Mouse (Mus musculus) liver, adult 2 months (tissue): ENCODE measurements around the gene Kbtbd8. TPM values are rescaled to one million over a fixed set of nuclear protein-coding genes. Genes with fewer than 3 reads are reported as not detected.

Experiments
- DNase-seq: peaks from one replicate; pipeline ENCODE4 v3.0.0-alpha.2; 2011; ENCODE audit warnings: low read depth, low spot score; ENCODE audit errors: extremely low read depth
- H3K27ac ChIP-seq: fragments of 200-500 bp; replicated peaks from 2 replicates; pipeline ENCODE4 v1.5.1; 2012; ENCODE audit warnings: low read depth, mild to moderate bottlenecking, control low read depth, inconsistent platforms, low read length; ENCODE audit not compliant: insufficient read depth
- H3K27me3 ChIP-seq: fragments of 200-500 bp; 2 replicates; pipeline ENCODE4 v1.6.1; 2012; ENCODE audit warnings: mild to moderate bottlenecking, moderate library complexity, low read length, inconsistent platforms; ENCODE audit not compliant: control insufficient read depth, insufficient read depth
- H3K36me3 ChIP-seq: fragments of 200-500 bp; 2 replicates; pipeline ENCODE4 v1.6.1; 2012; ENCODE audit warnings: low read length, inconsistent platforms; ENCODE audit not compliant: control insufficient read depth, insufficient read depth
- H3K4me1 ChIP-seq: fragments of 200-500 bp; 2 replicates; pipeline ENCODE4 v1.6.1; 2011; ENCODE audit warnings: low read length; ENCODE audit not compliant: control insufficient read depth, insufficient read depth
- H3K4me3 ChIP-seq: fragments of 200-500 bp; 2 replicates; pipeline ENCODE4 v1.5.1; 2011; ENCODE audit warnings: low read depth, mild to moderate bottlenecking, control low read depth, low read length, moderate library complexity; ENCODE audit not compliant: insufficient read depth
- H3K79me2 ChIP-seq: fragments of 200-500 bp; 2 replicates; pipeline ENCODE4 v1.6.1; 2012; ENCODE audit warnings: inconsistent platforms, mild to moderate bottlenecking, low read length, moderate library complexity; ENCODE audit not compliant: control insufficient read depth, insufficient read depth
- H3K9ac ChIP-seq: fragments of 200-500 bp; 2 replicates; pipeline ENCODE4 v1.6.1; 2012; ENCODE audit warnings: low read depth, mild to moderate bottlenecking, control low read depth, inconsistent platforms, low read length
- CTCF ChIP-seq: fragments of 200-500 bp; IDR thresholded peaks from 2 replicates; pipeline ENCODE4 v1.5.1; 2011; ENCODE audit warnings: low read depth, low read length, control low read depth
- POLR2A ChIP-seq: fragments of 200-500 bp; IDR thresholded peaks from 2 replicates; pipeline ENCODE4 v1.6.1; 2011; ENCODE audit warnings: low read length, control low read depth; ENCODE audit not compliant: insufficient read depth; ENCODE audit errors: extremely low read depth
- WGBS: fragments of 180-500 bp; shearing (Covaris S2); methylation state at CpG from one replicate; pipeline ENCODE4 v1.1.7; 2018; 5-methylcytosine and 5-hydroxymethylcytosine counted together
- polyA plus RNA-seq: library from polyadenylated mRNA; depleted of rRNA; stranded (reverse); fragments of >200 nt; gene quantifications from 2 replicates; pipeline ENCODE4 v1.2.3, GENCODE M21; 2012; rRNA removed
- total RNA-seq: library from RNA; depleted of rRNA; stranded (reverse); fragments of >200 nt; gene quantifications from 2 replicates; pipeline ENCODE4 v1.2.3, GENCODE M21; 2014; rRNA removed

The Kbtbd8 gene
- total RNA-seq (0.83 and 1.0 TPM in 2 replicates), polyA plus RNA-seq (0.22 and 0.24 TPM in 2 replicates)

DNA sequence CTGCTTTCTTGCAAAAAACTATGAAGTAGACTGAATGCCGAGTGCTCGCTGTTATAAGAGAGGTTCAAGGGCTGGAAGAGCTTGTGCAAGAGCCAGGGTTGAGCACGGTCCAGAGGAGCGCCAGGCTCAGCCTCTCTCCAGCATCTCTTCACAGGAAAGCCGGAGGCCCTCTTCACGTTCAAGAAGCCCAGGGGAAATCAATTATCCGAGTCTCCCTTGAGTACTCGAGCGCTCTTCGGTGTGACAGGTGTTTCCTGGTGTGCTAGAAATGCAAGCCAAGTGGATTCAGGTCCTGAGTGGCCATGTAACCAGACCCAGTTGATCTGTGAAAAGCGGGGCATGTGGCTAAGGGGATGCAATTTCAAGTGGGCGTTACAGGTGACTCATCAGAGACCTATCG is at the start of gene Kbtbd8:
TSS of gene Kbtbd8 (plus strand) at position 295 of the 400 bp plus-strand sequence.
- peak within 1 kb of the TSS; percentile 91 for H3K4me3 ChIP-seq
- H3K36me3 ChIP-seq = peaks cover 1% of the 10 kb centered on the region
- TF ChIP-seq CTCF (no peak), POLR2A (no peak)
- DNase-seq = peak; percentile 45
- H3K27me3 ChIP-seq = no peaks in the 10 kb centered on the region
- peak within 1 kb of the TSS; percentile 83 for H3K9ac ChIP-seq
- no peak within 1 kb of the TSS; the same call in 1 of the 2 replicates for H3K27ac ChIP-seq
- H3K4me1 ChIP-seq = peaks cover 7% of the 10 kb centered on the region; the same call in 1 of the 2 replicates
- H3K79me2 ChIP-seq = no peaks in the 10 kb centered on the region
- 21% methylated on average over 13 of the region's 13 CpGs for WGBS

DNA sequence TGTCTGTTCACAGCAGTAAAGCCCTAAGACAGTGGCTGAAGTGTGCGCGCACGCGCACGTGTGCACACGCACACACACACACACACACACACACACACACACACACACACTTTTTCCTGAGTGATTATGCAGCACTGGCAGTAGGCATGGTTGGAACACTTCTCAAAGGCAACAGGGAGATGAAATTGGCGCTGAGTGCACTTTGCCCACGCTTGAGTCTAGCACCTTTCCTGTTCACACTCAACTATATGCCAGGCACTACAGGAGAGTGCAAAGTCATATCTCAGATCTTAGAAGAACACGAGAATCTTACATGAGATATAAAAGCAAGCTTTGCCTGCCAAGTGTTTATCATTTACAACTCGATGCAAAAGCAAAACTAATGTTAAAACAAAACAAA is 47.3 kb upstream of the Kbtbd8 start:
- Histone ChIP-seq H3K27ac (no peak overlapping the region), H3K36me3 (no peaks in the 10 kb centered on the region), H3K27me3 (no peaks in the 10 kb centered on the region), H3K4me3 (no peak overlapping the region), H3K4me1 (no peaks in the 10 kb centered on the region), H3K79me2 (no peaks in the 10 kb centered on the region), H3K9ac (no peak overlapping the region)
- 85% methylated on average over 10 of the region's 10 CpGs for WGBS
- no peak for TF ChIP-seq CTCF
- no peak for TF ChIP-seq POLR2A
- no peak for DNase-seq

DNA sequence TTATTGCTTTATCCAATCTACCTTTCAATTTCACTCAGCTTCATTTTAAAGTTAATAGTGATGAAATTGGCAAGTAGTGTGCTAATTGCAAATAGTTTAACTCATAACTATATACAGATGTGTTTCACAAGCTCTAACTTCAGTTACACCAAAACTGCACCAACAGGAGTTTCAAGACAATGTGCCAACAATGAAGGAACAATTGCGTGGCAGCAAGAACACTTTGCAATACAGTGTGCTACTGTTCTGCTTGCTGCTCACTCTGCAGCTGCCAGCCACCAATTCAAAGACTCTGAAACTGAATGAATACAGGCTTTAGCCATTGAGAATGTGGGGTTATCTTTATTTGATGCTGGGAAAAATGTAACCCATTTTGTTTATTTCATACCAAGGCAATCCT is 31.8 kb upstream of the Kbtbd8 start:
- no peaks in the 10 kb centered on the region for H3K4me1 ChIP-seq
- DNase-seq = no peak
- no peaks in the 10 kb centered on the region for H3K79me2 ChIP-seq
- TF ChIP-seq CTCF (no peak), POLR2A (no peak)
- H3K36me3 ChIP-seq = no peaks in the 10 kb centered on the region
- H3K27ac ChIP-seq = no peak overlapping the region
- WGBS = 86% methylated on average over 1 of the region's 1 CpGs
- no peaks in the 10 kb centered on the region for H3K27me3 ChIP-seq
- no peak overlapping the region for H3K4me3 ChIP-seq
- no peak overlapping the region for H3K9ac ChIP-seq

DNA sequence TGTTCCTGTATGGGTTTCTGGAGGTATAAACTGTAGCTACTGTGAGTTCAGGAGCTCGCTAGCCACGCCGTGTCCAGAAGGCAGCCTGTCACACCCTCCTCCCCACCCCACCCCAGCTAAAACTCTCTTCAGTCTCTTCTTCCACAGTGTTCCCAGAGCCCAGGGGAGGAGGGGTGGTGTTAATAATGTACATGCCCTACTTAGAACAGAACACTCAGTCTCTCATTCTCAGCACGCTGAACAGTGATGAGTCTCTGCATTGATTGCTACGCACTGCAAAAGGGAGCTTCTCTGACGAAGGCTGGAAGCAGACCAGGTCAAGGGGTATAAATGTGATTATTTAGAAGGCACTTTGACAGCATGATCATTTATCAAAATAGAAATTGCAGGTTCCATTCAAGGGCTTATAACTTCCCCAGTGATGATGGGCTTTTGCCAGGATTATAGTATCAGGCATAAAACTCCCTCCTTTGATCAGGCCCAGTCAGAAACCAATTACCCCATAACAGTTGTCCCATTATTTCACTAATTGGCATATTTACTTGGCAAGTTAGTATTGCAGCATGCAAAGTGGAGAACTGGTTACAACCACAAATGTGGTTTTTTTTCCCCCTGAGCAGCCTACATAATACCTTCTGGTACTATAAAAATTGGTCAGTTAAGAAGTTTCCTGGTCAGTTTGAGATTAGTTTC is 29.7 kb upstream of the Kbtbd8 start:
- no peak overlapping the region for H3K9ac ChIP-seq
- no peaks in the 10 kb centered on the region for H3K27me3 ChIP-seq
- no peak overlapping the region for H3K27ac ChIP-seq
- WGBS = 91% methylated on average over 6 of the region's 6 CpGs
- DNase-seq = no peak
- no peak for TF ChIP-seq POLR2A
- TF ChIP-seq CTCF = no peak
- H3K4me1 ChIP-seq = no peaks in the 10 kb centered on the region
- H3K36me3 ChIP-seq = no peaks in the 10 kb centered on the region
- H3K79me2 ChIP-seq = no peaks in the 10 kb centered on the region
- H3K4me3 ChIP-seq = no peak overlapping the region

DNA sequence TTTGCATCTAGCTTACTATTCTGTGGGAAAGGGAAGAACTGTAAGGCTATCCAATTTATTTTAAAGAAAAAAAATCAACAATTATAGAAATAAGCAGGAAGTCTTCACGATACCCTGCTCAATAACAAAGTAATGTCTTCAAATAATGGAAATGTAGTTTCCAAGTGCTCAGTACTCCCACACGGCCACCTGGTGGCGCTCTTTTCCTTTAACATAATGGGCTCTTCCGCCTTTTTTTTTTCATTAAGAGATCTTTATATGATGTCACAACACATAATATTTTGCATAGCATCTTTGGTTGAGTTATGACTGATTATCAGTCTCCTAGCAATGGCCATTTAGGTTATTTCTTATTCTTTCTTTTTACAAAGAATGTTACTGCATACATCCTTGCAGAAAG is 29.0 kb upstream of the Kbtbd8 start:
- Histone ChIP-seq H3K4me1 (no peaks in the 10 kb centered on the region), H3K79me2 (no peaks in the 10 kb centered on the region), H3K36me3 (no peaks in the 10 kb centered on the region), H3K27ac (no peak overlapping the region), H3K9ac (no peak overlapping the region), H3K27me3 (no peaks in the 10 kb centered on the region), H3K4me3 (no peak overlapping the region)
- DNase-seq = no peak
- whole genome bisulfite sequencing = 40% methylated on average over 4 of the region's 4 CpGs
- TF ChIP-seq POLR2A (no peak), CTCF (peak; percentile 17; the same call in 1 of the 2 replicates)

DNA sequence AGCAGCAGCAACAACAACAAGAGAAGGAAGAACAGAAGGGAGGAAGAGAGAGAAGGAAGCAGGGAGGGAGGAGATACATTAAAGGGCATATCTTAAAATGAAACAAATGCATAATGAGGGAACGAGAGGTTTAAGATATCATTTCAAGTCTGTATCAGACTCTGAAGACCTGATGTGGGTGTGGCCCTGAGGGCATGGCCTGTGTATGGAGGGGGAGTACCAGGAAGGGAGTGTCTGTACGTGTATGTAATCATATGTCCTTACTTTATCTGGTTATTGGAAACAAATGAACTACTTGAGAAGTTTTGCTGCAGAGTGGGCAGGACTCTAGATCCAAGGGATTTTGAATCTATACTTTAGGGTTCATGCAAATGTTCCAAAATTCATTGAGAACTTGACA is 22.3 kb upstream of the Kbtbd8 start:
- Histone ChIP-seq H3K4me1 (no peaks in the 10 kb centered on the region), H3K4me3 (no peak overlapping the region), H3K79me2 (no peaks in the 10 kb centered on the region), H3K27ac (no peak overlapping the region), H3K9ac (no peak overlapping the region), H3K36me3 (no peaks in the 10 kb centered on the region), H3K27me3 (no peaks in the 10 kb centered on the region)
- 56% methylated on average over 2 of the region's 2 CpGs for WGBS
- TF ChIP-seq CTCF = no peak
- TF ChIP-seq POLR2A = no peak
- no peak for DNase-seq
